Mouse (Mus musculus) brain, adult 2 months (tissue): ENCODE measurements around the gene Morf4l1.
"Not testable (repeated sequence)": the region's sequence is repeated elsewhere in the genome, so short reads cannot be mapped to it uniquely, and the experiment has no call there.

Source experiments
- DNase-seq: peaks from one replicate; pipeline ENCODE4 v3.0.0; 2011; ENCODE audit warnings: low read depth, low spot score

Morf4l1 gene

GRCm38 (mm10) chr9:90113651-90114566 lies 665 bp downstream of the Morf4l1 start:
- DNase-seq: peak; percentile 97

- DNase-seq: no peak
Measured at GRCm38 (mm10) chr9:90113151-90113550, 1.4 kb downstream of the Morf4l1 start.

GRCm38 (mm10) chr9:90109386-90109785 lies 5.2 kb downstream of the Morf4l1 start:
- peak; percentile 14 for DNase-seq

- no peak for DNase-seq
Measured at GRCm38 (mm10) chr9:90108272-90108671, 6.3 kb downstream of the Morf4l1 start.

- DNase-seq: no peak
Measured at GRCm38 (mm10) chr9:90106915-90107314, 7.7 kb downstream of the Morf4l1 start.

- no peak for DNase-seq
Measured at GRCm38 (mm10) chr9:90105462-90105861, 9.1 kb downstream of the Morf4l1 start.

GRCm38 (mm10) chr9:90100760-90101159 lies 13.8 kb downstream of the Morf4l1 start:
- DNase-seq: peak; percentile 48

- no peak for DNase-seq
Measured at GRCm38 (mm10) chr9:90098934-90099333, 15.6 kb downstream of the Morf4l1 start.

- no peak for DNase-seq
Measured at GRCm38 (mm10) chr9:90089339-90090104, 25.1 kb downstream of the Morf4l1 start.

GRCm38 (mm10) chr9:90087906-90088485 lies 26.6 kb downstream of the Morf4l1 start:
- DNase-seq: peak; percentile 9

GRCm38 (mm10) chr9:90084766-90085468 lies 29.7 kb downstream of the Morf4l1 start:
- DNase-seq: no peak

- DNase-seq: no peak
Measured at GRCm38 (mm10) chr9:90084152-90084551, 30.4 kb downstream of the Morf4l1 start.

GRCm38 (mm10) chr9:90082992-90083391 lies 31.6 kb downstream of the Morf4l1 start:
- no peak for DNase-seq

- DNase-seq: not testable (repeated sequence)
Measured at GRCm38 (mm10) chr9:90081961-90082360, 32.6 kb downstream of the Morf4l1 start.

- peak; percentile 66 for DNase-seq
Measured at GRCm38 (mm10) chr9:90076849-90077461, 37.6 kb downstream of the Morf4l1 start.

- DNase-seq: no peak
Measured at GRCm38 (mm10) chr9:90076131-90076530, 38.4 kb downstream of the Morf4l1 start.

GRCm38 (mm10) chr9:90075336-90075735 lies 39.2 kb downstream of the Morf4l1 start:
- DNase-seq: no peak

GRCm38 (mm10) chr9:90070174-90070573 lies 44.4 kb downstream of the Morf4l1 start:
- DNase-seq: no peak

GRCm38 (mm10) chr9:90069485-90069884 lies 45.1 kb downstream of the Morf4l1 start:
- DNase-seq: no peak

GRCm38 (mm10) chr9:90068786-90069185 lies 45.8 kb downstream of the Morf4l1 start:
- DNase-seq: no peak

- no peak for DNase-seq
Measured at GRCm38 (mm10) chr9:90067341-90067740, 47.2 kb downstream of the Morf4l1 start.
